Mouse (Mus musculus) testis, postnatal 10 days (tissue): ENCODE measurements around the gene Nfib.

Experiments used
- DNase-seq: peaks from one replicate; pipeline ENCODE4 v3.0.0; 2021; ENCODE audit warnings: low spot score

The Nfib gene

DNA sequence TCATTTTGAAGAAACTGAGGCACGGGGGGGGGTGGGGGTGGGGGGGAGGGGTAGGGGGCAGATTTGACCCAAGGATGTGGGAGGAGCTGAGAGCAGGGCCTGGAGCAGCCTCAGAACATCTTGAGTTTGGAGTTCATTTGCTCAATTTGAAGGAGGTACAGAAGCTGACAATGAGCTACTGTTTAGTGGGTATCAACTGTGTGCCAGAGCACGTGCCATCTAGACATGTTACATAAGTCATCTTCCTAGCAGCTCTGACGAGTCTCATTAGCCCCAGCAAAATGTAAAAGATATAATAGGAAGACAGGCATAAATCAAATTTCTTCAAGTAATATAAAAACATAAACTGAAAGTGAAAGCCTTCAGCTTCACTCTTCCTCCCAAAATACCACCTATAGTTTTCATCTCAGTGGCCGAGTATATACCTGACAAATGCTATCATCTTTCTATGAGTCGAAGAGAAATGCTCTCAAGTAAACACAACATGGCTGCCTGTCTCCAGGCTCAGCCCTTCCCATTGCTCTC lies 165.0 kb downstream of the Nfib start:
- no peak for DNase-seq

DNA sequence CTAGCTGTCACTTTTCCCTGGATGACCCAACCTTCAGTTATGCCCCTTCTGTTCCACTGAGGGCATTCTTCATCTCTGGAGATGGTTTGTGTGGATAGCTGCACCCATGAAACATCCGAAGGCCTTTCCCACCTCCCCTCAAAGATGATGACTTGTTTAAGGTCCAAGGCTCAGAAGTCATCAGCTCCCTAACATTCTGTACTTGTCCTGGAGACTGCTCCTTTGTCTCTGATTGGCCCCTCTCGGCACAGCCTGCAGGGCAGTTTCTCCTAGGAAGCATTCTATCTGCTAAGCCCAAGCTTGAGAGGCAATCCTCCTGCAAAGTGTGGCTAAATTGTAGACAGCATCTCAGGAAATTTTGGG lies 165.5 kb downstream of the Nfib start:
- no peak for DNase-seq

GRCm38 (mm10) chr4:82539406-82540047 lies 166.0 kb downstream of the Nfib start:
- no peak for DNase-seq

DNA sequence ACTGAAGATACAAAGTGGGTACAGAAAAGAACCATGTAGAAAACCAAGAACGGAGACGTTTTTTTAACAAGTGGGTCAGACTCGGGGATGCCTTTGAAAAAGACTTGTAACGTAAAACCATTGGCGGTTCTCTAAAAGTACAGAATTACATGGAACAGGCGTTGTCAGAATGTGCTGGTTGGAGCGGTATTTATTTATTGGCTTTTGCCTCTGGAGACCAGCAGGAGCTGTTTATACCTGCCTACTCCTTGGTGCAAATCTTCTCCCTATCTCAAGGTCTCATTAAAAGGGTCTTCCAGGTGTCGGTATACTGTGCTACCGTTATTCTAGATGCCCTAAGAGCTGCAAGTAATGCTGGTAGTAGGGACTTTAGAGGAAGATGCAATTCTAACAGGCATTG lies 166.7 kb downstream of the Nfib start:
- DNase-seq, result no peak

GRCm38 (mm10) chr4:82538069-82538811 lies 167.3 kb downstream of the Nfib start:
- no peak for DNase-seq

- DNase-seq, result peak; percentile 52
These were observed 168.1 kb downstream of the Nfib start for GRCm38 (mm10) chr4:82537279-82537967.

- DNase-seq, result no peak
These were observed 168.9 kb downstream of the Nfib start for GRCm38 (mm10) chr4:82536435-82537278.

DNA sequence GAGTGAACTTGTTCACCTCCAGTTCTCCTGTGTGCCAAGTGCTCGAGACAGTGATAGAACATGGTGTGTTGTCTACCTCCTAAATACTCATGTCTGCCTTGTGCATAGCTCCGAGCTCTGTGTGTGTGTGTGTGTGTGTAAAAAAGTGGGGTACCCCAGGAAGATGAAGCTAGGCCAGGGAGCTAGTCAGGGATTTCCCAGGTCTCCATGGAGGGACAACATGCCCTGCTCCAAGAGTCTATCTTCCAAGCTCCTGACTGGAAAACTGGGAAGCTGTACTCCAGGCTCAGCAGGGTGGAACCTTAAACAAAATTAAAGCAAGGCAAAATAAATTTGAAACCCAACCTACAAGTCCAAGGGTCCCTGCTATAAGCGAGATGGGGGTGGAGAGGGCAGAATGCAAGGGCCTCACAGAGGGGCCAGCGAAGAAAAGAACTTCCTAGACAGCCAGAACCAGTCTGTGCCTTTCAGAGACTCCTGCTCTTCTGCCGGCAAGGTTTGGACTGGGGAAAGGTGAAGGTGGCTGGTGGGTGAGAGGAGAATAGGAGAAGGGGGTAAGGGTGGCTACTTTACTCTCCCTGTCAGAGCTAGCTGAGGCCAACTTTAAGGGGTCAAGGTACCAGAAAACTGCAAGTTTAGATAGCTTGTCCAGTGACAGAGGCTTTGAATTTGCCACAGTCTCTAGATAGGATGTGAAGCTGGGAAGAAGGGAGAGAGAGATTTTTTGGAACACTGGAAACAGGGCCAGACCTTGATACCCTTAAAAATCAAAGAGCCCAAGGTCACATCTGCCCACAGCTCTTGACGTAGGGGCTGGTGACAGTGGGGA lies 169.7 kb downstream of the Nfib start:
- no peak for DNase-seq

- DNase-seq, result no peak
These were observed 172.3 kb downstream of the Nfib start for GRCm38 (mm10) chr4:82533231-82533630.

- no peak for DNase-seq
These were observed 172.9 kb downstream of the Nfib start for GRCm38 (mm10) chr4:82532443-82533191.

DNA sequence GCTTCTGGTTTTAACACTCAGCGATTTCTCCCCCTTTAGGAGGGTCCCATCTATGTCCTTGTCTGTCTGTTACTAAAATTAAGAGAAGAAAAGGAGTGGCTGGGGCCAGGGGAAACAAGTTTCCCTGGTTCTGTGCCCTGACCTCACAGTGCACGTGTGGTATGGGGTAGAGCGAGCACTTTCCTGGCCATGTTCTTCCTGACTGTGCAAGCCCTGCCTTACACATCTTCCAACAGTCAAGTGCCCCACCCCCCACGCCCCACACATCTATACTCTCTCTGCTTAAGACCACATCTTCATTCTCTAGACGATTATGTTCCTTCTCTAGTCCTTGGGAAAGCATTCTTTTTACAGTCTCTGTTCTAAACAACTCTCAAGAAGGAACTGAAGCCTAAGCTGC lies 173.6 kb downstream of the Nfib start:
- no peak for DNase-seq

- no peak for DNase-seq
These were observed 174.6 kb downstream of the Nfib start for GRCm38 (mm10) chr4:82530875-82531353.

DNA sequence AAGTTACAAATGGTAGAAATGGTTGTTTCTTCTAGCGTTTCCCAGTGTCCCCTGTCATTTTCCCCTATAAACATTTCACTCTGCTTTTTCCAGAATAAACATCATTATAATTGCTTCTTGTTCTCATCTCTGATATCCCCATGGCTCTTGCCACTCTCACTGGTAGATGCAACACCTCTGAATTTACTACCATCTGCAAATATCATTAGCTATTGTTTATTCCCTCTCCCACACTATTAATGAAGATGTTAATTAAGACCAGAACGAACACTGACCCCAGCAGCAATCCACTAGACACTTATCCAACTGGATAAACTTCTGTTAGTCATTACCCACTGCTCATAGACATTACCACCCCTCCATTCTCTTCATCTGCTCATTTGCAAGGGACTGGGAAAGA lies 176.6 kb downstream of the Nfib start:
- DNase-seq, result no peak

DNA sequence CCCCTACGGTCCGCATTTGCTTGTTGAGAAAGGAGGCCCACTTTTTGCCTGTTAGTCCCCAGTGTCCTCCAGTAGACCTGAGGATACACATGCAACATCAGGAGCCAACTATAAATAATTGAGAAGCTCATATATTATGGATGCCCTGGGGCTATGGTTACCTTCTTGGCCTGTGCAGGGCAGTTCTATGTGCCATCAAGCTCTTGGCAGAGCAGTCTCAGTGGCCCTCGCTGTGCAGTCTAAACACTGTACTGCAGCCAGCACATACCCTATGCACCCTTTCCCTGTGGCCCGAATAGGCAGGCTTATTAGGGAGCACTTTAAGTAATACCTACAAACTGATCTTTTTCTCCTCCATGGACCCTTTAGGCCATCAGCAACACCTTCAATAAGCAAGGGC lies 185.6 kb downstream of the Nfib start:
- DNase-seq, result no peak

DNA sequence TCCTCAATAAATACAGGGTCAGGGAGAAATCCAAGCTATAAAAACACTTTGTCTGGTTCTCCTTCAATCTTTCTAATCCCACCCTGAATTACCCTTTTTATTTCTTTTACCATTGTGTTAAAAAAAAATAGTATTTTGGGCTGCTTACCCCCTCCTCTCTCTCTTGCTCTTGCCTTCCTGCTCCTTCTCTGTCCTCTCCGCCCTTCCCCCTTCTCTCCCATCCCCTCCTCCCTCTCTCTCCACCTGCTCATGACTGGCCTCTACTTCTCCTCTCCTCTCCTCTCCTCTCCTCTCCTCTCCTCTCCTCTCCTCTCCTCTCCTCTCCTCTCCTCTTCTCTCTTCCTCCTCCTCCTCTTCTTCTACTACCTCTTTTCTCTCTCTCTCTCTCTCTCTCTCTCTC lies 187.4 kb downstream of the Nfib start:
- DNase-seq, result peak; percentile 18

DNA sequence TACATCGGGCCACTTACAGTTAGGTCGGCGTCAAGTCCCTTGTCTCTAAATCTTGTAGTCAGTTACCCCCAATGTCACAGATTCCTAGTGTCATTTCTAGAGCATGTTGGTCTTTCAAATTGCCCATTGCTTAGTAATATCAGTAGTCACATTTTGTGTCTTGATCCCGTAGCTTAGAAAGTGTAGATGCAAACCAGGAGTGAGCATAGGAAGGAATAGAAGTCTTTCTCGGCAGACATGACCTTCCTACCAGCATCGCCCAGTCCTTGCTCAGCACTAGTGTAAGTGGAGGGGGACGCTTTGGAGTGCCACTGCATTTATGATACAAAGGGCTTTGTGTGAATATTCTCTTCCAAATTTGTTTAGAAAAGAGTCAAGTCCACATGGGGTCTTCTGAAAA lies 188.2 kb downstream of the Nfib start:
- DNase-seq, result peak; percentile 16

DNA sequence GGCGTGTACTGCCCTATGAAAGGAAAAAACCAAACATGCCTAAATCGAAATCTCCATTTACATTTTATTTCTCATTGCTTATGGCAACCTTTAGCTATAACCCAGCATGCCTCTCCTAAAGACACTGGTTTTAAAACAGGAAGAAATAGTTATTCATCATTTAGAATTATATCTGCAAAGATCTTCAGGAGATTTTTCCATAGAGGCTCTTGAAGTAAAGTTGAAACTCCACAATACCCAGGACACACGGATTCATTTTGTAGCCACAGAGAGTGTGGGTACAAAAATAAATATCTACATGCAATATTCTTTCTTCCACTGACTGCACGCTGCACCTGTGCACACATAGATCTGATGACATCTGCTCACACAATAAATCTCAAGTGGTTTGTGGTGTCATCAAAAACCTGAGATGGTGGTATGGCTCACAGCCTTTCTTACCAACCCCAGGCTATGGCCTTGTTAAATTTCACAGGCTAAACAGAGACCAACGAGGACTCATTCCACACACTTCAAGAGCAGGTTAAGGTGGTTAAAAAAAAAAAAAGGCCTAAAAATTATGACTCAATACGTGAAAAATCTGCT lies 189.2 kb downstream of the Nfib start:
- DNase-seq, result no peak

- no peak for DNase-seq
These were observed 190.6 kb downstream of the Nfib start for GRCm38 (mm10) chr4:82514921-82515320.

GRCm38 (mm10) chr4:82514373-82514772 lies 191.2 kb downstream of the Nfib start:
- DNase-seq, result no peak

- no peak for DNase-seq
These were observed 192.2 kb downstream of the Nfib start for GRCm38 (mm10) chr4:82513426-82513750.
